Mouse (Mus musculus) gastrocnemius, postnatal 14 days (tissue): ENCODE results near the gene Gm49321. TPM values are rescaled to one million over a fixed set of nuclear protein-coding genes. Genes with fewer than 3 reads are reported as not detected.

Experiments
- DNase-seq: peaks from one replicate; pipeline ENCODE4 v3.0.0; 2021; ENCODE audit warnings: mixed read lengths
- intact Hi-C: fragments of 180-260 bp; cut with DNase I; formaldehyde crosslinking; loops from one replicate; pipeline ENCODE4 v1.15.1; 2025; ENCODE audit warnings: low total_unique reads
- total RNA-seq, 2 experiments: library from RNA; stranded (reverse); gene quantifications; 2 replicates each; pipeline ENCODE4 v1.2.3; 2021

Gm49321 gene
- total RNA-seq, 2 experiments from 2014 or later = 1.3 to 2.5 TPM

DNA sequence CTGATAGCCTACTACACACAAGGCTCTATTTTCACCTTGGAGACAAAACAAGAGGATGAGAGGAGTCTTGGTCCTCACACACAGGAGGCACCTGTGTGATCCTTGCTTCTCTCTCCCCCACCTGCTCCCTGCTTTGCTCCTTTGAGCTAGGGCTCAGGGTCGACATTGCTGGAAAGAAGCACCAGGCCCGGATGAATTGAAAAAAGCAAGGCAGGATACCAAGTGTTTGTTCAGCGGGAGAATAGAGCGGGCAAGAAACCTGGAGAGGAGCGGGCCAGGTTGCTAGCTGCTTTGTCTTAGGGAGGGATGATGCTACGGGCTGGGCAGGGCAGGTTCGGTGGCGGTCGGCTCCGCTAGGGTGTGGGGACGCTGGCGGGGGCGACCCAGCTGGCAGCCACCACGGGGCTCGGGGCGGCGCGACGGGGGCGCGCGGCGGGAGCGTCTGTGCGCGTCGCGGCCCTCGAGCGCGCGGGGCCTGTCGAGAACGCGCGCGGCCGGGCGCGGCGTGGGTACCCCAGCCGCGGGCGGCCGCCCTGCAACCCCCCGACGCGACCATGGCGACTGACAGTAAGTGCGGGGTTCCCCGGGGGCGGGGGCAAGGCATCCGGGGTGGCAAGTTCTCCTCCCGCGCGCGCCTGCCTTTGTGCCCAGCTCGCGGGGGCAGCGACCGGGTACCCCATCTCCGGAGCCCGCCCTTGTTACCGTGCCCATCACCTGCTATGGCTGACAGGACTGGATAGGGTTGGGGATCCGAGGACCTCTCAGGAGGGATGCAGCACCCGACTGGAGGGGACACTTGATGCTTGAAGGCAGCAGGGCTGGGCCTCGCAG is 60.1 kb downstream of the Gm49321 start, which contains the start of gene Syt16:
Gene Syt16, plus strand, starts transcription at position 365 of the 831 bp plus-strand sequence.
- intact Hi-C loops = no loop called here
- no peak for DNase-seq

DNA sequence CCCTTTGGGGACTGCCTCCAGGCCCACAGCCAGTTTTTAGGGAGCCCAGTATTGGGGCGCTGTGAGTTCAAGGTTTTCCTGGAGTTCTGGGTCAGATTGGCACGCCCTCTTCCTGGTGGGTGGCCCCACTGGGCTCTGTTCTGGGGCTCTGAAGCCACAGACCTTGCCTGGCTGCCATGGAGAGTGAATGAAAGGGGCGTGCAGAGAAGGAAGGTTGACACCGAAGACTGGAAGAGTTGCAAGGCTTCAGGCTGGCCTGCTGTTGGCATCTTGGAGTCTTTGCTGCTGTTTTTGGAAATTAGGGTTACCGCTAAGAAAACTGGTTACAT is 60.6 kb downstream of the Gm49321 start:
- DNase-seq = no peak
- intact Hi-C loops = no loop called here

DNA sequence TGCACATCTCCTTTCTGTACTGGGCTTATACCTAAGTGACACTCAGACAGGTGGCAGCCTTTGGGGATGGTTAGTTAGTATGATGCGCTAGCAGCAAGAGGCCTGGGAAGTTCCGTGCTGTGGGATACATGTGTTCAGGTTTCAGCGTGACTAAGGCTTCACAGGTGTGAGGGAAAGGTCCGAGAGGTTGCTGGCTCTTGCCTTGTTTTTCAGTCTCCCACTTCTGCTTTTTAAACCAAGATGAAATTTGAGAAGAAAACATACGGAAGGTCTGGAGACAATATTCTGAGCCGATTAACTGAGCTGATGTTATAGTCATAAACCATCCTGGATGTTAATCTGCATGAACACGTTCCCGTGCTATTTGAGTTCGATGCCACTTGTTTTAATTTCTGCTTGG is 65.0 kb downstream of the Gm49321 start:
- intact Hi-C loops = no loop called here
- DNase-seq = no peak

DNA sequence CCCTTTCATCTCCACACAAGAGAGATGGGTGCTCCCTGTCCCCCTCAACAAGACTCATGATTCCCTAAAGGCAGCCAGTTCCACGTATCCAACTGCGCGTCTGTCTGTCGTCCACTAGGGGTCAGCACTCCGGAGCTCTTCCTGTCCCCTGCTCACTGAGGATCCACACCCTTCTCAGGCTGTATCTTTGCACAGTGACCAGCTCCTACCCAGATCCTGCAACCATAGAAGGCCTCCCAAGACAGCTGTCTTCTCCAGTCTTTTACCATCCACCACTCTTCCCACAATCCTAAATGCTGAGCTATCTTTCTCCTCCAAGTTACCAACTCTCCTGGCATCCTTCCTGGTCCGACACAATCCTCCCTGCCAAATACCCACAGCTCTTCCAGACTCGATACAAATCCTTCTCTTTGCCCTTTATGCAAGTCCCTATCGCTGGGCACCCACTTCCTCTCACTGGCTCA is 72.0 kb downstream of the Gm49321 start:
- intact Hi-C loops = no loop called here
- peak; percentile 19 for DNase-seq

DNA sequence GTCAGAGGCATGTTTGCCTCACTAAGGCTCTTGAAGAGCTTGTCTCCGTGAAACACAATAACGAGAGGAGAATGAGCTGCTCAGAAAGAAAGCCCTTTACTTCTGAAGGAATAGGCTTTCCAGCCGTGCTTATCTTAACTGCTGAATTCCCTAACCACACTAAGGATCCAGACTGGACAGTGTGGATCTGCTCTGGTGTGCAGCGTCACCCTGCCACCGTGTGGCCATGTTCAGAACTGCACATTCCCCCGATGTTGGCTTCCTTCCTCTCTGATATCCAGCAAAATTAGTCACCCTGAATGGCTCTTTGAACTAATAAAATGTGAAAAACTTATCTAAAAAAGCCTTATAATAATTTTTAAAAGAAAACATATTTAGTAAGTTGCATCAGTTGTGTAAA is 76.3 kb downstream of the Gm49321 start:
- intact Hi-C loops = loop anchor here (2.0 to 10.0 kb wide), 2 partner anchors 309 to 449 kb away; no protein-coding TSS in a partner anchor
- peak; percentile 70 for DNase-seq

DNA sequence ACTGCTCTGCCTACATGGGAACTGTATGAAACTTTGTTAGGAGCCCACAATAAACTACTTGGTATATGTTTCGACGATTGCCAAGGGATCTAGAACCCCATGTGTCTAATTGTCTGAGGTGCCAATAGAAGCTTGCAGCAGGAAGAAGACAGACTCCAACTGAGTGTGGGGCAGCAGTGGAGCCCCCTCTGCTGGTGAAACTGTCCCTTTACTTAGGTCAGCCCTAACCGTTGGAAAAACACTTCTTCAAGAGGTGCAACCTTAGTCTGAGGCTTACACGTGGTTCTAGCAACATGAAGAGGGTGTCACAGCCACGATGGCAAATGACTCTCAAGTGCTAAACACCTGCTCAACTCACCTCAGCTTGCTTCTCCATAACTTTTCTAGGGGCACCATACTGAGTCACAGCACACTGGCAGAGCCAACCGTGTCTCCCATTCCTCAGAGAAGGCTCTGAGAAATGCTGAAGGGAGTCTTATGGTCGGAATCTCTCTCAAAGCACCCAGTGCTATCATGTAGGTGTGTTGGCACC is 77.4 kb downstream of the Gm49321 start:
- intact Hi-C loops = loop anchor here (2.0 to 10.0 kb wide), 2 partner anchors 310 to 450 kb away; no protein-coding TSS in a partner anchor
- peak; percentile 39 for DNase-seq

DNA sequence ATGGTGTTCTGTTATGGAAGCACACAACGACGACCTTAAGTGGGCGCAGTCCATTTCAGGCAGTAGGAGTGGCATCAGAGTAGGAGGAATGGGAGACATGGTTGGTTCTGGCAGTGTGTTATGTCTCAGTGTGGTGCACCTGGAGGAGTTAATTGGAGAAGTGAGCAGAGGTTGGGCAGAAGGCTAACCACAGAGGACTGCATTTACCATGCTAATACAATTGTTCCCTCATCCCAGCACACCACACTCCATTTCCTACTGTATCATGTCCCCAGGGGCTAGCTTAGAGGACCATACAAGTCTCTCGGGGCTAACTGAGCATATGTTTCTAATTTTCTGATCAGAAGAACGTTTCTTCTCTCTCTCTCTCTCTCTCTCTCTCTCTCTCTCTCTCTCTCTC is 78.0 kb downstream of the Gm49321 start:
- intact Hi-C loops = loop anchor here (2.0 to 10.0 kb wide), 2 partner anchors 311 to 451 kb away; no protein-coding TSS in a partner anchor
- DNase-seq = no peak

Other genes with a start within 250 kb of the Gm49321 start
- 10 to 100 TPM; 20.9 to 21.3 TPM for gene Hif1a, start 36.3 kb upstream of the Gm49321 start, total RNA-seq
- 1 to 10 TPM; 3.6 to 5.0 TPM for gene Snapc1, start 26.8 kb downstream of the Gm49321 start, total RNA-seq
- not detected for gene Syt16, start 60.0 kb downstream of the Gm49321 start, total RNA-seq